Mouse (Mus musculus): ENCODE measurements around the gene Phyhd1. TPM values are rescaled to one million over a fixed set of nuclear protein-coding genes. Genes with fewer than 3 reads are reported as not detected.

Phyhd1 gene
- 5.9 and 6.9 TPM in 2 replicates for polyA plus RNA-seq (2014; fragmentation: Nextera tagmentation; extraction: Ambion mirVana)

DNA sequence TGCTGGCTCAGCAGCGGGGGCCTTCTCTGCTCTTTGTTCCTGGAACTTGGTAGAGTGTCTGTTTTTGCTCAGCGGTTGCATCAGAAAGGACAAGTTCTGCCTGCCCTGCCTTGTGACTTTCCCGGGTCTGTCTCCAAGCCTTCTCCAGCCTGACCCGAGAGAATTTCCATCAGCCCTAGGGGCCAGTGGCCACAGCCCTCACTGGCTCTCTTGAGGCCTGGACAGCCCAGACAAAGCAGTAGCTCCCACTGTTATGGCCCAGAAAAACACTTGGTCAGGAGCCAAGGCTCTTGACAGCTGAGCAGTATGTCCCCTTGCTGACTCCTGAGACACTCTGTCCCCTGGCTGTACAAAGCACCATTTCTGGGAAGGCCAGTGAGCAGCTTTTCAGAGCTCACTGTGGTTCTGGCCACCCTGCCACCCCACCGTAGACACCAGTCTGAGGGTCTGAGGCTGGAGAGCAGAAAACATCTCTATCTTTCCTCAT is at the start of gene Phyhd1:
Phyhd1 (plus strand) TSS at position 437 of the 487 bp plus-strand sequence.
- Histone ChIP-seq H3K27ac (peak within 1 kb of the TSS; percentile 74), H3K36me3 (replicated peaks; ENCODE audit: control insufficient read depth, insufficient read depth) (peaks cover 42% of the 10 kb centered on the region), H3K4me3 (replicated peaks; ENCODE audit: low read length) (no peak within 1 kb of the TSS), H3K27me3 (ENCODE audit: control insufficient read depth, insufficient read depth, low read length) (no peaks in the 10 kb centered on the region), H3K9me3 (ENCODE audit: control insufficient read depth, low read length) (no peaks in the 10 kb centered on the region), H3K4me1 (replicated peaks; ENCODE audit: control insufficient read depth, insufficient read depth, low read length) (peaks cover 20% of the 10 kb centered on the region), H3K9ac (peak within 1 kb of the TSS; percentile 18; the same call in 1 of the 2 replicates), H3K4me2 (replicated peaks) (no peak within 1 kb of the TSS)
- WGBS = 29% methylated on average over 5 of the region's 5 CpGs
- ATAC-seq (ENCODE audit: low FRiP score) (no peak), DNase-seq (ENCODE audit: low spot score) (peak; percentile 28)

DNA sequence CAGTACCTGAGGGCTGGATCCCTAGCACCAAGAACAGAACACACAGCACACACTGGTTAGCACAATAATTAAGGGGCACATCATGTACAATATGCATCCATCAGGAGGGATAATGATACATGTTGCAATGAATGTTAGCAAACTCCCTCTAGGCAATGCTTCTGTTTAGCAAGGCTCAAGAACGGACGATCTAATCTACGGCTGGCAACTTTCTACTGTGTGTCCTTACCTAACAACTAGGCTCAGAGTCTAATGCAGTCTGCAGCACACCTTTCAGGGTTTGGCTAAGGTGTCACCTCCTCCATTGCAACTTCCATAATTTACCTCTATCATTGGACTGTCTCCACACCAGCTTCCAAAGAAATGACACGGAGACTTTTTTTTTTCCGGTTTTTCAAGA is 49.7 kb upstream of the Phyhd1 start:
- Histone ChIP-seq H3K27ac (no peak overlapping the region), H3K4me3 (replicated peaks; ENCODE audit: low read length) (no peak overlapping the region), H3K36me3 (replicated peaks; ENCODE audit: control insufficient read depth, insufficient read depth) (no peaks in the 10 kb centered on the region), H3K9me3 (ENCODE audit: control insufficient read depth, low read length) (no peaks in the 10 kb centered on the region), H3K27me3 (ENCODE audit: control insufficient read depth, insufficient read depth, low read length) (no peaks in the 10 kb centered on the region), H3K4me2 (replicated peaks) (no peak overlapping the region), H3K4me1 (replicated peaks; ENCODE audit: control insufficient read depth, insufficient read depth, low read length) (no peaks in the 10 kb centered on the region), H3K9ac (no peak overlapping the region)
- 92% methylated on average over 5 of the region's 5 CpGs for WGBS
- no peak for DNase-seq (ENCODE audit: low spot score)
- no peak for ATAC-seq (ENCODE audit: low FRiP score)

DNA sequence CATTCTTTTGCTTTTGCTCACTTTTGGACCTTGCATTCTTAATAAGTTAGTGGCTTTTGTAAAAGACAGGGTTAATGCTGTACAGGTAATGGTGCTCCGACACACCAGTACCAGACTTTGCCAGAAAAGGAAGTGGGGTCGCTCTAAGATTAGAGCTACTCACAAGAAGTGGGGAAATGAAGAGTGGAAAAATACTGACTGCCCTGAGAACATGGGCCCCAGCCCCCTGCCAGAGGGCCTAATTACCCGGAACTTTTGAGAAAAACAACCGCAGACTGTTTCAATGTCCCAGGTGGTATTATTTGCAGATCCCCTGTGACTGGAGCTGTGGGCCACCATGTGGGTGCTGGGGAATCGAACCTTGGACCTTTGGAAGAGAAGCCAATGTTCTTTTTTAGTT is 30.4 kb upstream of the Phyhd1 start:
- Histone ChIP-seq H3K4me2 (replicated peaks) (no peak overlapping the region), H3K9me3 (ENCODE audit: control insufficient read depth, low read length) (no peaks in the 10 kb centered on the region), H3K36me3 (replicated peaks; ENCODE audit: control insufficient read depth, insufficient read depth) (peaks cover 5% of the 10 kb centered on the region), H3K4me3 (replicated peaks; ENCODE audit: low read length) (no peak overlapping the region), H3K27ac (no peak overlapping the region), H3K4me1 (replicated peaks; ENCODE audit: control insufficient read depth, insufficient read depth, low read length) (peaks cover 22% of the 10 kb centered on the region), H3K27me3 (ENCODE audit: control insufficient read depth, insufficient read depth, low read length) (no peaks in the 10 kb centered on the region), H3K9ac (no peak overlapping the region)
- 92% methylated on average over 5 of the region's 5 CpGs for WGBS
- ATAC-seq (ENCODE audit: low FRiP score) (no peak), DNase-seq (ENCODE audit: low spot score) (no peak)

DNA sequence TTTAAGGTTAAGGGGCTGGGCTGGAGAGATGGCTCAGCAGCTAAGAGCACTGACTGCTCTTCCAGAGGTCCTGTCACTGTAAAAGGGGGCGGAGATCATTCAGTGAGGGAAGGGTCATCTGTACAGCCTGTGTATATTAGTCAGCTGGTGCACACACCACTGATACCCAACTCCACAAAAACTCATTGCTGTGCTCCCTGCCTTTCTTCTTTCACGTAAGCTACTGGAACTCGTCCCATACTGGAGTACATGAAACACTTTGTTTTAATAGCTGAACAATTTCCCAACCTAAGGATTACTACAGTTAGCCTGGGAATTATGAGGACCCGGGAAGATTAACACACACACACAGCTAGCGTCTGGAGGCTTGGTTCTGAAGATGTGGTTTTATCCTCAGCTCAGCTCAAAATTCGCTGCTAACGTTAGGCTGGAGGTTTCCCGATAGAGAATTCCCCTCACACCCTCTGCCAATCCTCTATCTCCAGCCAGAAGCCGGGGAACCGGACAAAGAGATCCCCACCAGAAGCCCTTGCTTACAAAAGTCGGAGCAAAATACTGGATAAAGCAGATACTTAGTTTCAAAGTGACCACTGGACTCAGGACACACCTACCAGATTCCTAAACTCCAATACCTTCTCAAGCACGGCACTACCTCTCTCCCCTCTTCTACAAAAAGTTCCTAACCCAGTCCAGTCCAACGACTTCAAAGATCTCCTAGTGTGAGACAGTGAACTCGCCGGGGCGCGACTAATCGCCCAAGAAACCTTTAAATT is 29.4 kb upstream of the Phyhd1 start:
- no peaks in the 10 kb centered on the region for H3K9me3 ChIP-seq (ENCODE audit: control insufficient read depth, low read length)
- no peak for ATAC-seq (ENCODE audit: low FRiP score)
- WGBS = 4% methylated on average over 18 of the region's 18 CpGs

GRCm38 (mm10) chr2:30237199-30237880 is 28.7 kb upstream of the Phyhd1 start, which contains the start of gene Lrrc8a:
Lrrc8a (plus strand) TSS chr2:30237715.
- H3K27ac ChIP-seq = peak within 1 kb of the TSS; percentile 92
- peak; percentile 97 for ATAC-seq (ENCODE audit: low FRiP score)
- H3K9ac ChIP-seq = peak within 1 kb of the TSS; percentile 86
- H3K4me3 ChIP-seq (replicated peaks; ENCODE audit: low read length) = peak within 1 kb of the TSS; percentile 63
- H3K4me2 ChIP-seq (replicated peaks) = peak within 1 kb of the TSS; percentile 84
- H3K9me3 ChIP-seq (ENCODE audit: control insufficient read depth, low read length) = no peaks in the 10 kb centered on the region
- H3K4me1 ChIP-seq (replicated peaks; ENCODE audit: control insufficient read depth, insufficient read depth, low read length) = peaks cover 22% of the 10 kb centered on the region
- DNase-seq (ENCODE audit: low spot score) = peak; percentile 99
- WGBS = under 1% methylated on average over 57 of the region's 67 CpGs
- no peaks in the 10 kb centered on the region for H3K27me3 ChIP-seq (ENCODE audit: control insufficient read depth, insufficient read depth, low read length)
- peaks cover 22% of the 10 kb centered on the region for H3K36me3 ChIP-seq (replicated peaks; ENCODE audit: control insufficient read depth, insufficient read depth)

More for the DNA sequence above, 29.4 kb upstream of the Phyhd1 start:
- DNase-seq (ENCODE audit: low spot score) = peak; percentile 42
- H3K4me2 ChIP-seq (replicated peaks) = peak overlapping the region; percentile 84
- peak overlapping the region; percentile 86 for H3K9ac ChIP-seq
- H3K4me3 ChIP-seq (replicated peaks; ENCODE audit: low read length) = peak overlapping the region; percentile 63
- no peaks in the 10 kb centered on the region for H3K27me3 ChIP-seq (ENCODE audit: control insufficient read depth, insufficient read depth, low read length)
- peaks cover 22% of the 10 kb centered on the region for H3K4me1 ChIP-seq (replicated peaks; ENCODE audit: control insufficient read depth, insufficient read depth, low read length)
- peaks cover 15% of the 10 kb centered on the region for H3K36me3 ChIP-seq (replicated peaks; ENCODE audit: control insufficient read depth, insufficient read depth)
- peak overlapping the region; percentile 92 for H3K27ac ChIP-seq

- Histone ChIP-seq H3K4me2 (replicated peaks) (peak overlapping the region; percentile 84), H3K9ac (peak overlapping the region; percentile 86), H3K36me3 (replicated peaks; ENCODE audit: control insufficient read depth, insufficient read depth) (peaks cover 27% of the 10 kb centered on the region), H3K4me1 (replicated peaks; ENCODE audit: control insufficient read depth, insufficient read depth, low read length) (peaks cover 25% of the 10 kb centered on the region), H3K27me3 (ENCODE audit: control insufficient read depth, insufficient read depth, low read length) (no peaks in the 10 kb centered on the region), H3K9me3 (ENCODE audit: control insufficient read depth, low read length) (no peaks in the 10 kb centered on the region), H3K27ac (peak overlapping the region; percentile 92), H3K4me3 (replicated peaks; ENCODE audit: low read length) (peak overlapping the region; percentile 63)
- DNase-seq (ENCODE audit: low spot score) (peak; percentile 52), ATAC-seq (ENCODE audit: low FRiP score) (peak; percentile 90)
- 1% methylated on average over 34 of the region's 42 CpGs for WGBS
Measured at GRCm38 (mm10) chr2:30237881-30238280, 28.1 kb upstream of the Phyhd1 start.

- H3K4me1 ChIP-seq (replicated peaks; ENCODE audit: control insufficient read depth, insufficient read depth, low read length) = peaks cover 25% of the 10 kb centered on the region
- peak overlapping the region; percentile 84 for H3K4me2 ChIP-seq (replicated peaks)
- peak overlapping the region; percentile 63 for H3K4me3 ChIP-seq (replicated peaks; ENCODE audit: low read length)
- ATAC-seq (ENCODE audit: low FRiP score) (no peak), DNase-seq (ENCODE audit: low spot score) (no peak)
- H3K9me3 ChIP-seq (ENCODE audit: control insufficient read depth, low read length) = no peaks in the 10 kb centered on the region
- no peaks in the 10 kb centered on the region for H3K27me3 ChIP-seq (ENCODE audit: control insufficient read depth, insufficient read depth, low read length)
- H3K27ac ChIP-seq = no peak overlapping the region
- H3K36me3 ChIP-seq (replicated peaks; ENCODE audit: control insufficient read depth, insufficient read depth) = peaks cover 38% of the 10 kb centered on the region
- peak overlapping the region; percentile 86 for H3K9ac ChIP-seq
- 61% methylated on average over 3 of the region's 3 CpGs for WGBS
Measured at GRCm38 (mm10) chr2:30238906-30239465, 27.0 kb upstream of the Phyhd1 start.

DNA sequence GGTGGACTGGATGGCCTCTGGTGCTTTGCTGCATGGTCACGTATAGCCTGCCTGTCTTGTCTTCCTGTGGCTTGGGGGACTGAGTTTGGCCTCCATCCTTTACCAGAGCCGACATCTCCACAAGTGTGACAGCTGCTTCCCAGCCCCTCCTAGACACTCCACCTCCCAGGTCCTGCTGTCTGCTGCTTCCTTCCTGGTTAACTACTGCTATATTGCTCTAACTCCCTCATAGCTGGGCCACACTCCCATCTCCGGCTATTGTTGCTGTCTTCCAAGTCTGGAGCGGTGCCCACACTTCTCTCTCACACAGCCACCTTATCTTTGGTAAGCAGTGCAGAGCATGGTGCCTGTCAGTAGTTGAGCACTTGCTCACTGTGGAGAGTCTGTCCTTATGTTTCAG is 26.2 kb upstream of the Phyhd1 start:
- Histone ChIP-seq H3K4me1 (replicated peaks; ENCODE audit: control insufficient read depth, insufficient read depth, low read length) (peaks cover 25% of the 10 kb centered on the region), H3K9me3 (ENCODE audit: control insufficient read depth, low read length) (no peaks in the 10 kb centered on the region), H3K36me3 (replicated peaks; ENCODE audit: control insufficient read depth, insufficient read depth) (peaks cover 46% of the 10 kb centered on the region), H3K4me2 (replicated peaks) (0 out of 2 replicates have a peak overlapping the region, but pooled peaks have one; percentile 11), H3K27ac (no peak overlapping the region), H3K27me3 (ENCODE audit: control insufficient read depth, insufficient read depth, low read length) (no peaks in the 10 kb centered on the region), H3K4me3 (replicated peaks; ENCODE audit: low read length) (no peak overlapping the region), H3K9ac (peak overlapping the region; percentile 86; the same call in 1 of the 2 replicates)
- no peak for ATAC-seq (ENCODE audit: low FRiP score)
- WGBS = 80% methylated on average over 4 of the region's 4 CpGs
- no peak for DNase-seq (ENCODE audit: low spot score)

GRCm38 (mm10) chr2:30240267-30240666 is 25.7 kb upstream of the Phyhd1 start, which contains the start of gene Gm28035:
Gm28035 (plus strand) TSS chr2:30240567.
- H3K9ac ChIP-seq = peak within 1 kb of the TSS; percentile 86
- H3K4me2 ChIP-seq (replicated peaks) = peak within 1 kb of the TSS; percentile 84
- H3K4me3 ChIP-seq (replicated peaks; ENCODE audit: low read length) = no peak within 1 kb of the TSS
- H3K4me1 ChIP-seq (replicated peaks; ENCODE audit: control insufficient read depth, insufficient read depth, low read length) = peaks cover 25% of the 10 kb centered on the region
- H3K36me3 ChIP-seq (replicated peaks; ENCODE audit: control insufficient read depth, insufficient read depth) = peaks cover 49% of the 10 kb centered on the region
- no peaks in the 10 kb centered on the region for H3K27me3 ChIP-seq (ENCODE audit: control insufficient read depth, insufficient read depth, low read length)
- H3K9me3 ChIP-seq (ENCODE audit: control insufficient read depth, low read length) = no peaks in the 10 kb centered on the region
- WGBS = 76% methylated on average over 2 of the region's 2 CpGs
- DNase-seq (ENCODE audit: low spot score) (no peak), ATAC-seq (ENCODE audit: low FRiP score) (no peak)
- no peak within 1 kb of the TSS for H3K27ac ChIP-seq

Measured in hindbrain, embryonic 14.5 days (tissue).